Mouse (Mus musculus) kidney, adult 2 months (tissue): ENCODE results near the gene Prmt3. TPM values are rescaled to one million over a fixed set of nuclear protein-coding genes. Genes with fewer than 3 reads are reported as not detected.

Experiments
- DNase-seq: peaks from one replicate; pipeline ENCODE4 v3.0.0; 2021
- H3K27ac ChIP-seq: fragments of 200-500 bp; 2 replicates; pipeline ENCODE4 v1.5.1; 2012; ENCODE audit warnings: low read depth, low read length, control low read depth, inconsistent platforms; ENCODE audit not compliant: insufficient read depth
- H3K27me3 ChIP-seq: fragments of 200-500 bp; replicated peaks from 2 replicates; pipeline ENCODE4 v1.6.1; 2012; ENCODE audit warnings: mild to moderate bottlenecking, moderate library complexity, low read length, inconsistent platforms; ENCODE audit not compliant: control insufficient read depth, insufficient read depth
- H3K36me3 ChIP-seq: fragments of 200-500 bp; 2 replicates; pipeline ENCODE4 v1.6.1; 2012; ENCODE audit warnings: mild to moderate bottlenecking, moderate library complexity, low read length, inconsistent platforms; ENCODE audit not compliant: control insufficient read depth, insufficient read depth
- H3K4me1 ChIP-seq: fragments of 200-500 bp; 2 replicates; pipeline ENCODE4 v1.6.1; 2011; ENCODE audit warnings: low read length; ENCODE audit not compliant: control insufficient read depth, insufficient read depth
- H3K4me3 ChIP-seq: fragments of 200-500 bp; 2 replicates; pipeline ENCODE4 v1.5.1; 2011; ENCODE audit warnings: mild to moderate bottlenecking, low read depth, low read length, control low read depth; ENCODE audit not compliant: insufficient read depth
- CTCF ChIP-seq: fragments of 200-500 bp; conservative IDR thresholded peaks from 2 replicates; pipeline ENCODE4 v1.5.1; 2011; ENCODE audit warnings: low read depth, mild to moderate bottlenecking, control low read depth, low read length, moderate library complexity, mixed read lengths; ENCODE audit not compliant: insufficient read depth, insufficient read length
- POLR2A ChIP-seq: fragments of 200-500 bp; IDR thresholded peaks from one replicate; pipeline ENCODE4 v1.6.1; 2011; ENCODE audit warnings: low read depth, low read length, control low read depth
- WGBS: fragments of 180-500 bp; shearing (Covaris S2); methylation state at CpG from one replicate; pipeline ENCODE4 v1.1.7; 2018; 5-methylcytosine and 5-hydroxymethylcytosine counted together
- polyA plus RNA-seq: library from polyadenylated mRNA; depleted of rRNA; stranded (reverse); fragments of >200 nt; gene quantifications from 2 replicates; pipeline ENCODE4 v1.2.3, GENCODE M21; 2012

Prmt3 gene
- polyA plus RNA-seq, 1 experiment: 12.1 TPM

DNA sequence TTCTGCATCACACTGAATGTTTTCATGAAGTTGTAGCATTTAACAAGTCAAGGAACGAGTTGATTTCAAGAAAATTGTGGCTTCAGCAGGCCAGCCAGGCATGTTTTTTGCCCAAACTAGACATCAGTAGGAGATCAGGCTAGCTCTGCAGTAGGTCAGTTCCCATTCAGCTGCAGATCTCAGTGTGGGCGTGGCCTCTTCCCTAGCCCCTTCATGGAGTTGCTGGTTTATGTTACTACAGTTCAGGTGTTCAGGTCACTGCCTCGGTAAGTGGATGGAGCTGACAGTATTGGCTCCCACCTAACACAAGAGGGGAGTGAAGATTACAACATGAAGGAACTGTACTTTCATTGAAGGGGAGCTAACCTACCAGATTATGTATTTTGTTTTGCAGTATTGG lies 80.1 kb downstream of the Prmt3 start:
- H3K36me3 ChIP-seq: no peaks in the 10 kb centered on the region; the same call in 1 of the 2 replicates
- 69% methylated on average over 3 of the region's 3 CpGs for WGBS
- H3K27me3 ChIP-seq: no peaks in the 10 kb centered on the region; the same call in 1 of the 2 replicates
- no peak for TF ChIP-seq POLR2A
- TF ChIP-seq CTCF: no peak
- no peak overlapping the region for H3K4me3 ChIP-seq
- H3K4me1 ChIP-seq: peaks cover 13% of the 10 kb centered on the region; the same call in 1 of the 2 replicates
- no peak overlapping the region for H3K27ac ChIP-seq
- DNase-seq: peak; percentile 6

DNA sequence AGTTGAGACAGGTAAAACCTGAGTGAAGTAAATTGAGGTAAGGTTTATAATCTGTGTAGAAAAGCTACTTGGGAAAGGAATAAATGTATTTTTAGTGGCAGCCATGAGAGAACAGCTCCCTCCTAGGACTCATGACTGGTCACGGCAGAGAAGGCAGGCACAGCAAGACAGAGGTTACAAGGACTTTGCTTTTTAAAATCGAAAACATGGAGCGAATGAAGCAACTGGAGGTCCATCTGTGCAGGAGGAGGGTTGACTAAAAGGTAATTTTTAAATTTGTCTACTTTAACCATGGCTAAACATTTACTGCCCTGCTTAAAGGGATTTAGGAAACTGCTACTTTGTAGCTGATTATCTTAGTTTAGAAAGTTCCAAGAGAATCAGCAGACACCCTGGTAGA lies 81.7 kb downstream of the Prmt3 start:
- H3K27ac ChIP-seq: peak overlapping the region; percentile 60
- no peaks in the 10 kb centered on the region; the same call in 1 of the 2 replicates for H3K36me3 ChIP-seq
- H3K4me3 ChIP-seq: no peak overlapping the region
- WGBS: 52% methylated on average over 3 of the region's 3 CpGs
- TF ChIP-seq POLR2A (no peak), CTCF (no peak)
- peak; percentile 86 for DNase-seq
- H3K27me3 ChIP-seq: no peaks in the 10 kb centered on the region
- peaks cover 13% of the 10 kb centered on the region; the same call in 1 of the 2 replicates for H3K4me1 ChIP-seq

DNA sequence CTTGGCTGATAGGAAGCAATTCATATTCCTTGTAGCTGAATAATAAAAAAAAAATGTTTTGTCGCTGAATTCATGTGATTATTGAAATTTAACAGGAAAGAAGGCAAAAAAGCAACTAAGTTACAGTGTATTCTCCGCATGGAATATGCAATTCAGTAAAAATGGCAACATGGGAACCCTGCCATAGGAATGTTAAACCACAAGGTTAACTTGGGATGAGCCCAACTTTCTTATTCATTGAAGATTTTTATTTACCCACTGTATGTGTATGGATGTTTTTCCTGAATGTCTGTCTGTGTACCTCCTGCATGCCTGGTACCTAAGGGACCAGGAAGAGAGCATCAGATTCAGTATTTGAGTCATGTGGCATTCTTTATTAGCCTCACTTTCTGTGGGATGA lies 83.0 kb downstream of the Prmt3 start:
- WGBS: 89% methylated on average over 2 of the region's 2 CpGs
- TF ChIP-seq POLR2A: no peak
- DNase-seq: no peak
- Histone ChIP-seq H3K4me3 (no peak overlapping the region), H3K36me3 (no peaks in the 10 kb centered on the region; the same call in 1 of the 2 replicates), H3K27me3 (no peaks in the 10 kb centered on the region), H3K27ac (no peak overlapping the region), H3K4me1 (peaks cover 13% of the 10 kb centered on the region; the same call in 1 of the 2 replicates)

DNA sequence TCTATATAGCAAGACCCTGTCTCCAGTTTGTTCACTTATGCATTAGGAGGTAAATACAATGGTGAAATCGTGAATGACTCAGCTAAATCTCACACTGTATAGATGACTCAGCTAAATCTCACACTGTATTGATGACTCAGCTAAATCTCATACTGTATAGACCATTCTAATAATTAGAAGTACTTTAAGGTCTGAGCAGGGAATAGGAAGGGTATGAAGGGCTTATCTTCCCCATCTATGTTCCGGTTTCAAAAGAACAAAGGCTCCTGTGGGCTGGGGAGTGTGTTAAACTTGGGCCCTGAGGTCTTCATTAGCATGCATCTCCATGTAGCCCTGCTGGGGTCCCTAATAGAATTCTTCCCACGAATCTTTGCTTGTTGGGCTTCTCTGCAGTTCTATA lies 85.6 kb downstream of the Prmt3 start:
- Histone ChIP-seq H3K27me3 (no peaks in the 10 kb centered on the region), H3K4me3 (no peak overlapping the region), H3K4me1 (peaks cover 13% of the 10 kb centered on the region; the same call in 1 of the 2 replicates), H3K36me3 (no peaks in the 10 kb centered on the region), H3K27ac (no peak overlapping the region)
- no peak for DNase-seq
- no peak for TF ChIP-seq POLR2A
- no peak for TF ChIP-seq CTCF
- 72% methylated on average over 3 of the region's 3 CpGs for WGBS

DNA sequence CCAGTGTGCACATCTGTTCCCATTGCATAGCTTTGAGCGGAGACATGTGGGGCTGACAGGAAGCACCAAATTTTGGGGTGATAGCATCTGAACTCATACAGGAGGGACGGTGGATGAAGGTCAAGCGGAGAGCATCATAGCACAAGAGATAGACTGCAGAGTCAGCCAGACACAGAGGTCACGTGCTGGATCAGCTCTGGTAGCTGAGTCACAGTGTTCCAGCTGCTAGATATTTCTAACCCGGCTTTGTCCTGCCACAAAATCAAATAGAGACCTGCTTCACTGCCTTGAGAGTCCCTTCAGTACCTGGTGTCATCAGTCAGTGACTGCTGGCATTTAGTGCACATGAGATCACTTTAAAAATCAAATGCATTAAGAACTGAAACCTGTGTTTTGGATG lies 91.5 kb downstream of the Prmt3 start:
- Histone ChIP-seq H3K27ac (no peak overlapping the region), H3K4me3 (no peak overlapping the region), H3K27me3 (no peaks in the 10 kb centered on the region), H3K36me3 (no peaks in the 10 kb centered on the region), H3K4me1 (no peaks in the 10 kb centered on the region)
- 54% methylated on average over 5 of the region's 5 CpGs for WGBS
- TF ChIP-seq CTCF: no peak
- TF ChIP-seq POLR2A: no peak
- no peak for DNase-seq

DNA sequence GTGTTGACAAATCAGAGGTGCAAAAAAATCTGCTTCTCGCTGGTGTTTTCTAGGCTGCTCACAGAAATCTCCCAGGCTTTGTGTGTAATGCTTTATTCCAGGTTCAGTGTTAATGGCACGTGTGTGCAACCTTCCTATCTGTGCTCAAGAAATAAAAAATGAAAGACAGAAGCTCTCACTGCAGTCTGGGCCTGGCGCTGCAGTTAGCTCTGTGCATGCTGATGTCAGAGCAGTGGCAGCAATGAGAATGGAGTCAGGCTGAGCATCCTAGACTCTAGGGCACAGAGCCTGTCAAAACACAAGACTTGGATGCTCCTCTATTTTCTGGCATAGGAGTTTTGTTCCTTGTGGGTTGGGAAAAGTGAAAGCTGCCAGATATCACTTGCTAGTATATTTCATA lies 92.1 kb downstream of the Prmt3 start:
- Histone ChIP-seq H3K4me1 (no peaks in the 10 kb centered on the region), H3K27ac (no peak overlapping the region), H3K27me3 (no peaks in the 10 kb centered on the region), H3K4me3 (no peak overlapping the region), H3K36me3 (no peaks in the 10 kb centered on the region)
- no peak for TF ChIP-seq CTCF
- 82% methylated on average over 3 of the region's 3 CpGs for WGBS
- no peak for DNase-seq

DNA sequence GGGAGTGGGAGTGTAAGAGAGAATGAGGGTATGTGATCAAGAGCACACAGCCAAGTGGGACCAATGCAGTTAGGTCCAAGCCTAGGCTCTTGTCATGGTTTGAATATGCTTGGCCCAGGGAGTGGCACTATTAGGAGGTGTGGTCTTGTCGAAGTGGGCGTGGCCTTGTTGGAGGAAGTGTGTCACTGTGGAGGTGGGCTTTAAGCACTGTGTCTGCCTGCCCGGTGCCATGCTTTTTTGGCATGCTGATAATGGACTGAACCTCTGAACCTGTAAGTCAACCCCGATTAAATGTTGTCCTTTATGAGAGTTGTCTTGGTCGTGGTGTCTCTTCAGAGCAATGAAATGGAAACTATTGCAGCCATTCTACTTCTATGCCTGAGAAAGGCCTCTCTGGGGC lies 99.2 kb downstream of the Prmt3 start:
- no peak overlapping the region for H3K4me3 ChIP-seq
- no peaks in the 10 kb centered on the region for H3K36me3 ChIP-seq
- H3K27me3 ChIP-seq: no peaks in the 10 kb centered on the region
- no peak overlapping the region for H3K27ac ChIP-seq
- no peak for DNase-seq
- WGBS: 77% methylated on average over 5 of the region's 5 CpGs
- peaks cover 2% of the 10 kb centered on the region; the same call in 1 of the 2 replicates for H3K4me1 ChIP-seq
- no peak for TF ChIP-seq CTCF
- no peak for TF ChIP-seq POLR2A

DNA sequence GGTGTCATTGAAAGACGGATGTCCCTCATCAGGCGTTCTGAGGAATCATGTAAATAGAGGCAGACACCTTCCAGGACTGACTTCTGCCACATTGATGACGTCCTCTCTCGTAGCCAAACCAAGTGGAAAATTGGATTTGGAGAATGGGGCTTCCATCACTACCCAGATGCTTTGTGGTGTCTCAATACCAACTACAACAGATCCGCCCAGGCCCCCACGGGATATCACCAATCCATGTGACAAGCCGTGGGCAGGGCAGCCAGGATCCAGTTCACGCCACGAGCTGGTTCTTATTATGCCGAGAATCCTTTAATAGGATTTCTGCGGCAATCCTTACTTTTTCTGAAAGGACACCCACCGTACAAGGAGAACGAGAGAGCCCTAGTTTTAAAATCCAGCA lies 100.9 kb downstream of the Prmt3 start:
- TF ChIP-seq POLR2A (no peak), CTCF (no peak)
- Histone ChIP-seq H3K36me3 (no peaks in the 10 kb centered on the region), H3K4me1 (peaks cover 8% of the 10 kb centered on the region), H3K27me3 (no peaks in the 10 kb centered on the region), H3K4me3 (no peak overlapping the region), H3K27ac (no peak overlapping the region)
- DNase-seq: no peak
- 82% methylated on average over 13 of the region's 13 CpGs for WGBS
